Mouse (Mus musculus) olfactory bulb, adult 2 months (tissue): ENCODE measurements at regions not wholly inside any gene's neighbourhood (a gene's known extent, or its start where the extent isn't known, plus 50 kb on each side); places are given as distances from the start of the nearest gene placed in this dataset.

ENCODE experiments used
- CTCF ChIP-seq: fragments of 200-500 bp; IDR thresholded peaks from 2 replicates; pipeline ENCODE4 v1.5.1; 2012; ENCODE audit warnings: low read depth, mild to moderate bottlenecking, low read length, moderate library complexity; ENCODE audit not compliant: insufficient read depth
- POLR2A ChIP-seq: fragments of 200-500 bp; IDR thresholded peaks from 2 replicates; pipeline ENCODE4 v1.6.1; 2012; ENCODE audit warnings: mild to moderate bottlenecking, low read depth, low read length, moderate library complexity; ENCODE audit not compliant: insufficient read depth

DNA sequence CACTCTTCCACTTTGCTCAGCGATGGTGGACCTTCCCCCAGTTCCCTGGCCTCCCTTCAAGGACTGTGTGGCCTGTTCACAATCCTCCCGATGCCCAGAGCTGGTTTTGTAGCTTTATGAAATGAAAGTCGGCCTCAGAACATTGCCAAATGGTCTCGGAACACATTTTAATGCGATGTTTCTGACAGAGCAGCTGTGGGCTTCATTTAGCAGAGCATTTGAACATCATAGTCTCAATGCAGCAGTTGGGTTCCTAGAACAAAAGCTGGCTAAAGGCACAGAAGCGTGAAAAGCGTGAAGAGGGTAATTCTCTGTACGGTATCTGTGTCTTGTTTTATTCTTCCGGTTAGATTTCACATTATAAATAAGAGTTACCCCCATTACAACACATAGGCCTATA is 86.7 kb upstream of the Tmem215 start:
- TF ChIP-seq CTCF = no peak
- no peak for TF ChIP-seq POLR2A
